Mouse (Mus musculus) hindbrain, postnatal 0 days (tissue): ENCODE results near the gene Lrrfip1. TPM values are rescaled to one million over a fixed set of nuclear protein-coding genes. Genes with fewer than 3 reads are reported as not detected.
A peak's percentile ranks its signal among the peaks of the same experiment; 100 is the strongest.

Experiments
- ATAC-seq: fragments of 200-750 bp; cut with Nextera tagmentation; 2 replicates; pipeline ENCODE4 v1.8.0; 2017; ENCODE audit warnings: mild to moderate bottlenecking, moderate TSS enrichment, moderate library complexity
- DNase-seq: peaks from one replicate; pipeline ENCODE4 v3.0.0-alpha.2; 2015; ENCODE audit warnings: low spot score
- H3K27ac ChIP-seq: fragments of 300-500 bp; sonication (generic); 2 replicates; pipeline ENCODE4 v1.5.1; 2014; ENCODE audit warnings: mild to moderate bottlenecking
- H3K27me3 ChIP-seq: fragments of 300-500 bp; sonication (generic); 2 replicates; pipeline ENCODE4 v1.6.1; 2014; ENCODE audit warnings: low read length, mixed read lengths; ENCODE audit not compliant: insufficient read depth
- H3K36me3 ChIP-seq: fragments of 300-500 bp; sonication (generic); 2 replicates; pipeline ENCODE4 v1.6.1; 2014; ENCODE audit warnings: low read length, mixed read lengths; ENCODE audit not compliant: insufficient read depth
- H3K4me1 ChIP-seq: fragments of 300-500 bp; sonication (generic); 2 replicates; pipeline ENCODE4 v1.6.1; 2014; ENCODE audit warnings: antibody characterized with exemption, low read length, mixed read lengths; ENCODE audit not compliant: insufficient read depth
- H3K4me2 ChIP-seq: fragments of 300-500 bp; sonication (generic); 2 replicates; pipeline ENCODE4 v1.6.1; 2014; ENCODE audit warnings: low read depth, mild to moderate bottlenecking, low read length, moderate library complexity, mixed read lengths
- H3K4me3 ChIP-seq: fragments of 300-500 bp; sonication (generic); 2 replicates; pipeline ENCODE4 v1.5.1; 2014; ENCODE audit warnings: low read length
- H3K9ac ChIP-seq: fragments of 300-500 bp; sonication (generic); replicated peaks from 2 replicates; pipeline ENCODE4 v1.6.1; 2014; ENCODE audit warnings: mild to moderate bottlenecking, low read length, moderate library complexity, mixed read lengths
- H3K9me3 ChIP-seq: fragments of 300-500 bp; sonication (generic); 2 replicates; pipeline ENCODE4 v1.6.1; 2016; ENCODE audit warnings: low read length, mixed read lengths
- CTCF ChIP-seq: IDR thresholded peaks from 2 replicates; pipeline ENCODE4 v1.5.1; 2016; ENCODE audit warnings: antibody characterized with exemption, control low read depth, low read depth
- WGBS: fragments of 180-500 bp; shearing (Covaris S2); extraction: QIAGEN DNeasy Blood & Tissue Kit; methylation state at CpG from one replicate; pipeline ENCODE4 v1.1.7; 2014; 5-methylcytosine and 5-hydroxymethylcytosine counted together
- polyA plus RNA-seq: library from polyadenylated mRNA; unstranded; fragments of >200 nt; fragmentation: Nextera tagmentation; extraction: Ambion mirVana; gene quantifications from 2 replicates; pipeline ENCODE4 v1.2.1, GENCODE M21; 2015
- total RNA-seq: library from RNA; depleted of rRNA; stranded (reverse); fragments of >200 nt; gene quantifications from 2 replicates; pipeline ENCODE4 v1.2.3, GENCODE M21; 2014

The Lrrfip1 gene
- total and polyA plus RNA-seq, 2 experiments from 2014 or later = 26.9 to 37.5 TPM

- no peak for ATAC-seq
- no peak for TF ChIP-seq CTCF
- Histone ChIP-seq H3K36me3 (no peaks in the 10 kb centered on the region), H3K4me1 (0 out of 2 replicates have a peak, but pooled peaks cover 6% of the 10 kb centered on the region), H3K27me3 (no peaks in the 10 kb centered on the region), H3K9me3 (no peaks in the 10 kb centered on the region), H3K27ac (no peak overlapping the region), H3K9ac (no peak overlapping the region), H3K4me2 (no peak overlapping the region), H3K4me3 (no peak overlapping the region)
- DNase-seq = no peak
- 90% methylated on average over 5 of the region's 5 CpGs for WGBS
These were observed 43.1 kb downstream of the Lrrfip1 start for GRCm38 (mm10) chr1:91041605-91042004.

GRCm38 (mm10) chr1:91043191-91043590, 44.7 kb downstream of the Lrrfip1 start:
- no peaks in the 10 kb centered on the region for H3K9me3 ChIP-seq
- 38% methylated on average over 5 of the region's 5 CpGs for WGBS
- H3K36me3 ChIP-seq = no peaks in the 10 kb centered on the region
- DNase-seq (peak; percentile 67), ATAC-seq (peak; percentile 51)
- H3K4me1 ChIP-seq = 0 out of 2 replicates have a peak, but pooled peaks cover 6% of the 10 kb centered on the region
- no peak overlapping the region for H3K9ac ChIP-seq
- TF ChIP-seq CTCF = no peak
- H3K27me3 ChIP-seq = no peaks in the 10 kb centered on the region
- H3K27ac ChIP-seq = peak overlapping the region; percentile 48
- H3K4me3 ChIP-seq = no peak overlapping the region
- H3K4me2 ChIP-seq = no peak overlapping the region

- Histone ChIP-seq H3K9me3 (no peaks in the 10 kb centered on the region), H3K4me3 (no peak overlapping the region), H3K27ac (no peak overlapping the region), H3K27me3 (no peaks in the 10 kb centered on the region), H3K36me3 (no peaks in the 10 kb centered on the region), H3K4me2 (no peak overlapping the region), H3K4me1 (0 out of 2 replicates have a peak, but pooled peaks cover 4% of the 10 kb centered on the region), H3K9ac (no peak overlapping the region)
- TF ChIP-seq CTCF = no peak
- 92% methylated on average over 10 of the region's 10 CpGs for WGBS
- DNase-seq (no peak), ATAC-seq (no peak)
These were observed 45.6 kb downstream of the Lrrfip1 start for GRCm38 (mm10) chr1:91044176-91044575.

GRCm38 (mm10) chr1:91044648-91045047, 46.1 kb downstream of the Lrrfip1 start:
- Histone ChIP-seq H3K27me3 (no peaks in the 10 kb centered on the region), H3K4me2 (no peak overlapping the region), H3K27ac (no peak overlapping the region), H3K4me3 (no peak overlapping the region), H3K4me1 (0 out of 2 replicates have a peak, but pooled peaks cover 4% of the 10 kb centered on the region), H3K9me3 (no peaks in the 10 kb centered on the region), H3K9ac (no peak overlapping the region), H3K36me3 (no peaks in the 10 kb centered on the region)
- ATAC-seq (no peak), DNase-seq (no peak)
- no peak for TF ChIP-seq CTCF
- 61% methylated on average over 3 of the region's 3 CpGs for WGBS

GRCm38 (mm10) chr1:91046237-91046636, 47.7 kb downstream of the Lrrfip1 start:
- Histone ChIP-seq H3K4me1 (0 out of 2 replicates have a peak, but pooled peaks cover 4% of the 10 kb centered on the region), H3K4me3 (no peak overlapping the region), H3K9me3 (no peaks in the 10 kb centered on the region), H3K27ac (no peak overlapping the region), H3K9ac (no peak overlapping the region), H3K36me3 (no peaks in the 10 kb centered on the region), H3K27me3 (no peaks in the 10 kb centered on the region), H3K4me2 (no peak overlapping the region)
- WGBS = 75% methylated on average over 5 of the region's 5 CpGs
- DNase-seq (no peak), ATAC-seq (no peak)
- TF ChIP-seq CTCF = no peak

- Histone ChIP-seq H3K9ac (no peak overlapping the region), H3K4me3 (no peak overlapping the region), H3K4me1 (peaks cover 14% of the 10 kb centered on the region; the same call in 1 of the 2 replicates), H3K27ac (no peak overlapping the region), H3K27me3 (no peaks in the 10 kb centered on the region), H3K36me3 (no peaks in the 10 kb centered on the region), H3K9me3 (no peaks in the 10 kb centered on the region), H3K4me2 (no peak overlapping the region)
- DNase-seq (no peak), ATAC-seq (no peak)
- WGBS = 43% methylated on average over 6 of the region's 6 CpGs
- TF ChIP-seq CTCF = no peak
These were observed 50.8 kb downstream of the Lrrfip1 start for GRCm38 (mm10) chr1:91049296-91049695.

GRCm38 (mm10) chr1:91051461-91052094, 53.0 kb downstream of the Lrrfip1 start:
- TF ChIP-seq CTCF = no peak
- no peak overlapping the region for H3K9ac ChIP-seq
- H3K27me3 ChIP-seq = no peaks in the 10 kb centered on the region
- no peak overlapping the region for H3K4me3 ChIP-seq
- 81% methylated on average over 8 of the region's 8 CpGs for WGBS
- no peak for ATAC-seq
- H3K9me3 ChIP-seq = no peaks in the 10 kb centered on the region
- peaks cover 14% of the 10 kb centered on the region; the same call in 1 of the 2 replicates for H3K4me1 ChIP-seq
- no peak overlapping the region for H3K4me2 ChIP-seq
- no peak for DNase-seq
- no peak overlapping the region for H3K27ac ChIP-seq
- H3K36me3 ChIP-seq = no peaks in the 10 kb centered on the region
